Mouse (Mus musculus) ZHBTc4 (cell line): ENCODE results near the gene Lrrc1.
A peak's percentile ranks its signal among the peaks of the same experiment; 100 is the strongest.

Experiments used
- DNase-seq: peaks from one replicate; pipeline ENCODE4 v3.0.0-alpha.2; 2011; ENCODE audit warnings: low read depth, low spot score

Lrrc1 gene

DNA sequence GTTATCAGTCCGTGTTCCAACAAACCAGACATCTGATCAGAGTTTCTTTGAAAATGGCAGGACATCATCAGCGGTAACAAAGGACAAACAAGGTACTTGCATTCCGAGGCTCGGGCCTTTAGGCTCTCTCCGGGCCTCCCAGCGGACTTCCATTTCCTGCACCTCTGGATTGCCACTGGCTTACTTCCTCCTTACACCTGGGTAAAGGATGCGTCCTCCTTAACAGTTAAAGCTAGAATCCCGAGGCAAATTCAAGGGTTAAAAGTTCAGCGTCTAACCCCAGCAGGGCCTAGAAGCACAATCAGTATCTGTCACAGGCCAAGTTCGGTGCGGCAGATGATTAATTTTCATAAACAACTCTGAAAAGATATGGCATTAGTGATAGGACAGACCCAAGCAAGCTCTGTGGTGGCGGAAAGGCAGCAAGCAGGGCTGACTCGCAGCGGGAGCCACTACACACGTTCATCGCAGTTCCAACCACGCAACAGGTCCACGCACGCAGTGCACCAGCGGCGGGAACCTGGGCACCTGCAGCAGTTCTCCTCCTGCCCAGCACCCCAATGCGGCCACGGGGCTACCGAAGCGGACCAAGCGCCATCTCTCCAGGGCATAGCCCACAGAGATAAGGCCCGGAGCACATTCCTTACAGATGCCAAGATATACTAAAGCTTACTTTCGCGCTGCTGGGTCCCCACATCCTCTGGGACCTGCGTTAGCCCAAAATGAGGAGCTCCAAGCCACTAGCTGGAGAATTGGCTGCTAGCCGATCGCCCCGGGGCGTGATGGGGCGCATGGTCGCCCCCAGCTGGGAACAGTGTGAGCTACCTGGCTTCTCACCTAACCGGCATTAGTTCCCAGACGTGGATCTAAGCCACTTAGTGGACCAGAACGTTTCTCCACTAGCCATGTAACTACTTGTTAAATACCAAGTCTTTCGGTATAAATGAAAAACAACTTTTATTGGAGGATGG is 1.0 kb downstream of the Lrrc1 start:
- DNase-seq = peak; percentile 72

DNA sequence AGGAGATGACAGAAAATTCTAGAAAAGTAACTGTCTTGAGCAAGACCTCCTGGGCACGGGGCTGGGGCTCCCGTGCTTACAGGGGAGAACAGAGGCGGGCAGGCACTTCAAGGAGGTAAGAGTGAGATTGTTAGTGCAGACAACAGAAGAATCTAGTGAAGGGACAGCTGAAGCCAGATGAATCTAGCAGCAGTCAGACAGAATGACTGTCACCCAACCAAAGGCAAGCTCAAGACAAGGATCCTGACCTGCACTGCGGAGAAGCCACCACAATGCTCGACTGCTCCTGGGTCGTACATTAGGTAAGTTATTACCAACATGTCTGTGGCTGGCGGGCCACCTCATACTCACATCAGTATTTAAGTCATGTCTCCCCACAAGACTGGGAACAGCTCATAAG is 3.1 kb downstream of the Lrrc1 start:
- DNase-seq = no peak

DNA sequence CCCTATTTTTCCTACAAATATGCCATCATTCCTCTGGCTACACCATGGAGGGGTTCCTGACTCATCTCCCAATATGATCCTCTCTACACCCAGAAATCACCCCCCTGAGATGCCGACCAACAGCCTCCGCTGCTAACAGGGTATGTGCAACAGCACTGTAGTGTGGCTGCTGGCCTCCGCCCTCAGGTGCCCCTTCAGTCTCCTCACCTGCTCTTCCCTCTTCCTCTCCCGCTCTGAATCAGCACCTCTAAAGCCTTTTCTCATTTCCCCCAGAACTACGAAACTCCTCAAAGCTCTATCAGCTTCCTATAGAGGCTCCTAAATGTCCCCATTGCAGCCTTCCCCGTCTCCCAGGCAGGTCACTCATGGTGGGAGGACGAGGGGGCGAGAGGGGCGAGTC is 5.4 kb downstream of the Lrrc1 start:
- no peak for DNase-seq

DNA sequence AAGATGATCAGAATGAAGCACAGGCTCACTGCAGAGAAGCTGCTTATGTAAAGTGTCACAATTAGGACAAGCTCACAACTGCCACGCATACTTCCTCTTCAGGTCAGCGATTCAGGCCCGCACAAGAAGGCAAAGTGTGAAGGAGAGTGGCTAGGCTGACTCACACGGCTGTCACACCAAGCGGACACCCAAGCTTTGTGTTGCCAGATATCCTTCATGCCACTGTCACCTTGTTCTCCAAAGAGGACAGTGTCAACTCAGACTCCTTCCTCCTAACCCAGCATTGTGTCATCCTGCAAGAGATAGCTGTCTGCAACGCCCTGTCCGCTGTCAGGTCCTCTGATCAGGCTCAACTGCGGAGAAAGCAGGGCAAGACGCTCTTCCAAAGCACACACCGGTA is 7.3 kb downstream of the Lrrc1 start:
- DNase-seq = no peak

DNA sequence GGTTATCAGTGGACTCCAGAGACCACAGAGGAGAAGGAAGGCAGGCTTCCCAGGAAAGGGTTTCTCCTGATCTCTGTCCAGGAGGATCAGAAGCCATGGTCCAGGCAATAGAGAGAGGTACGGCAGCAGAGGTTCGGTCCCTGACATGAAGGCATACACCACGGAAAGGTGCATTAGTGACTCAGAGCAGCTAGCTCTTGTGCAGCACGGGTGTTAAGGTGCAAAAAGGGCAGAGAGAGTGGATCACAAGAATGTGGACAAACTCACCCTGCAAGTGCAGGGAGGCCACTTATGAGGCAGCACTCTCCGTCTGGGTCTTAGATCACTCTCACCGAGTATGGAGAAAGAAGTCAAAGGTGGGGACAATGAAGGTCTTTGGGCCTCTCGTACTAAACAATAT is 7.8 kb downstream of the Lrrc1 start:
- no peak for DNase-seq

DNA sequence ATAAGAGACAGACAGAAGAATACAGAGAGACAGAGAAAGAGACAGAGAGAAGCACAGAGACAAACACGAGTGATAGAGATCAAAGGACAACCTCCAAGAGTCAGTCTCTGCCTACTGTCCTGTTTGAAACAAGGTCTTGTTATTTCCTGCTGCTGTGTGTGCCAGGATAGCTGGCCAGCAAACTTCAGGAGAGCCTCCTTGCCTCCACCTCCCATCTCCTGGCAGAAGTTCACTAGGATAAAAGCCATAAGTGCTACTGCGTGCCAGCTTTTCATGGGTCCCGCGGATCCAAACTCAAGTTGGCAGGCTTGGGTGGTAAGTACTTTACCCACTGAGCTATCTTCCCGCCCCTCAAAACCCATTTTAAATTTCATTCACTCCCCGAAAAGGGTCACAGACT is 8.4 kb downstream of the Lrrc1 start:
- no peak for DNase-seq

DNA sequence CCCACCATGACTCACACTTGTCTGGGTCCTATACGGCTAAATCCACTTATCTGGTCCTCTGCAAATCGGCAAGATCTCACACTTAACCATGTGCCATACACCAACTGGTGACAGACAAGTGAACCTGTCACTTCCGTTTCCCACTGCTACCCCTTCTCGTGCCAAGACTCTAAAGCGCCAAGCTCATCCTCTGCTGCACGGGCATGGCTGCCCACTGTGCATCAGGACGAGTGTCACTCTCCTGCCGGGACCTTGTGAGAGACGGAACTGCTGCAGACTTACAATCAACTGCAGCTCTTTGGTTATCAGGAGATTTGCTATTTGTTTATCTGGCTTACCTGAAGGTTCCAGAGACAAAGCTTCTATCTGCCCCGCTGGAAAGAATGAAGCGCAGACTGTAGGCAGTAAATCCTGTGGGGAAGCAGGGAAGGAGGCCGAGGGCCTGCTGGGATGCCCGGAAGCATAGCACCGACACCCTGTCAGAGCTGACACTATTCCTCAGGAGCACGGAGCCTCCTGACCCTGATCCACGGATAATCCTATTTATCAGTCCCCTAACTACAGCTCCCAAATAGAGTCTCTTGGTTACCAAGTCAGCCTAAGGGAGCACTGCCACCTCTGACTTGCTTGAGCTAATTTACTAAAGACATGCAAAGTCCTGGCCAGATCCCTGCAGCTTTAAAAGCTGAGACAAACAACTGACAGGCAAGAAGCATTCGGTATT is 9.5 kb downstream of the Lrrc1 start:
- no peak for DNase-seq

DNA sequence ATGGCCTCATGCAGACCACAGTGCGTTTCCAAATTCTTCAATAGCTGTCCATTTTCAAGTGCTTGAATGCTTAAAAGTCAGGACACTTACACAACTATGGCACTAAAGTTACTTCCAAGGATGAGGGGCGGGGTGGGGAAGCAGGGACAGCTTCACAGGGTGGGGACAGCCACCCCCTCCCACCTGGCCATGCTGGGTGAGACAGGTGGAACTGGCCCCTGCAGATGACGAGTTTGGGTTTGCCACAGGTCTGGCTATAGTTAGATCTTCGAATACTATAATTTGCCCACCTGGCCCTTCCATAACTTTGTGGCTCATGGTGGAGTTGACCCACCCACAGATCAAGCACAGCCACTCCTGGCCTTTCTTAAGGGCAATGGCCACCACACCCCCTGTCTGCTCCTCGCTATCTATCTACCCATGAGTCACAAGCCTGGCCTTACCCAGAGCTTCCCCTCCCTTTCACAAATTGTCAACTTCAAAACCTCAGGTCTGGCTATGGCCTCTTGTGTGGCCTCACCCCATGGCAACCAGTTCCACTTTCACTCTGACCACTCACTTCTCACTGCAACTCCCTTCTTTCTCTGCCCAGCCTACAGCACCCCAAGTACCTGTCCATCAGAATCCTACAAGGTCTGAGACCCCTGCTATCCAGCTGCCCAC is 16.2 kb downstream of the Lrrc1 start:
- DNase-seq = no peak

DNA sequence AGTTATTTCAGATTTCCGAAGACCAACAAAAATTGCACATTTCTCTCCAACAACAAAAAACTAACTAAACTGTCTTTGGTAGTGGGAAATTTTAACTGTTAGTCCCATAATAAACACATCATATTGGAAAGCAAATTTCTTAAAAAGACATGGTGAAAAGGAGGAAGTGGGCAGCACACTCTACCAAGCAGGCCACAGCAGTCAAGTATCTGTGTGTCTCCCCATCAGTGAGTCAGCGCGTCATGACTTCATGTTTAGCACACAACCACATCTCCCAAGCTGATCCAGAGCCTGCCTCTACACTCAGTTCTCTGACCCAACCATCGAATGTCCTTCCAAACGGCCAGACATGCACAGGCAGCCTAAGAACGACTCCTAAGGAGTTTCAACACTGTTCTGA is 17.5 kb downstream of the Lrrc1 start:
- no peak for DNase-seq

DNA sequence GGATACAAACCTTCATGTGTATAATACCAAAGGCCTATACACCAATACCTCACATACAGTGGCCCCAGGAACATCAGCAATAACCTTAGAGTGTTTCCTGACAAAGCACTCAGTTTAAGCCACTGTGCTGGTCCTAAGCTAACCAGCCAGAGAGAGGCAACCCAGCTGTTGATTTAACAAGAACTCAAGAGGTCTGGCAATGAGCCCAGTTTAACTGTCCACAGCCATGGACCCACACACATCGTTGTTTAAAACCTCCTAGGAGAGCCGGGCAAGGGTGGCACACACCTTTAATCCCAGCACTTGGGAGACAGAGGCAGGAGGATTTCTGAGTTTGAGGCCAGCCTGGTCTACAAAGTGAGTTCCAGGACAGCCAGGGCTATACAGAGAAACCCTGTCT is 18.0 kb downstream of the Lrrc1 start:
- no peak for DNase-seq

DNA sequence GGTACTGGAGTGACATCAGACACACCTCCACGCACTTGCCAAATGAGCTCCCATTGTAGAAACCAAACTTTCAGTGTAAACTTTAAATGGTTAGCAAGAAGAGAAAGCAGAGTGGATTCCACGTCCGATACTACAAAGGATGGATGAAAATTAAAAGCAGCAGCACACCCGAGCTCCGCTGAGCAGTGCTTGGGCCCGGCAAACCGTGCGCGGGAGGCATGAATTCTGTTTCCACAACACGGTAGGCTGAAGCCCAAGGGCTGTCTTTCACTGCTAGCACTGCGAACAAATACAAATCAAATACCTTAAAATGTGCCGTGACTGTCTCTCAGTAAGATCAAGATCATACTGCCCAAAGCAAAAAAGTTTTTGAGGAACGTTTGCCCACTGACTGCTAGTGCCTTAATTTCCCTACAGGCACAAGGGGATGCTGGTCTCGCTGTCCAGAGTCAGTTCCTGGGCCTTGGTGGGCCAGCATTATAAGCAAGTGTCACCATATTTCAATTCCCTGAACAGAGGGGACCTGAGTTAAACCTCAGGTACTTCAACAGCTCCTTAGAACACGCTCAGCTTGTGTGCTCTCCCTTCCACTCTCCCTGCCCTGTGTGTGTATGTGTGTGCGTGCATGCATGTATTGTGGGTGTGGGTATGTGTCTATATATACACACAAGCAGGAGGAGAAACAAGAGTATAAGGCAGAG is 18.9 kb downstream of the Lrrc1 start:
- DNase-seq = no peak

DNA sequence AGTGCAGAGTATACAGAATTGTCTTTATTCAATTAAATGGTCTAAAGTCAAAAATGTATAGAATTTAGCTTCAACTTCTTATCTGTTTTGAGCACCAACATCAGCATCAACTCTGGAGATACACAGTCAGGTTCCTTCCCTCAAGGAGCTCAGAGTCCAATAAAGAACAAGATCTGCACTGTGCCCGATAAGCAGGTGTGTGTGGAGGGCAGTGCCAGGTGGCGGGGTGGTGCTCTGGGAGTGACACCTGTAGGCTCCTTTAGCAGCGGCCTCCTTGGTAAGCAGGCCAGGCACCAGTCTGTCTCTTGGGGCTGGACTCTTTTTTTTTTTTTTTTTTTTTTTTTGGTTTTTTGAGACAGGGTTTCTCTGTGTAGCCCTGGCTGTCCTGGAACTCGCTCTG is 20.9 kb downstream of the Lrrc1 start:
- DNase-seq = no peak

DNA sequence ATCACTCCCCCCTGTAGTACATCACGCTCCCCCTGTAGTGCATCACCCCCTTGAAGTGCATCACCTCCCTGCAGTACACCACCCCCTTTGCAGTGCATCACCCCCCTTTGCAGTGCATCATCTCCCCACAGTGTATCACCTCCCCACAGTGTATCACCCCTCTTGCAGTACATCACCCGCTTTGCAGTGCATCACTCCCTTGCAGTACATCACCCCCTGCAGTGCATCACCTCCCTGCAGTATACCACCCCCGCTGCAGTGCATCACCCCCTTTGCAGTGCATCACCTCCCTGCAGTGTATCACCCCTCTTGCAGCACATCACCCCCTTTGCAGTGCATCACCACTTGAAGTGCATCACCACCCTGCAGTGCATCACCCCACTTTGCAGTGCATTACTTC is 22.2 kb downstream of the Lrrc1 start:
- DNase-seq = no peak

DNA sequence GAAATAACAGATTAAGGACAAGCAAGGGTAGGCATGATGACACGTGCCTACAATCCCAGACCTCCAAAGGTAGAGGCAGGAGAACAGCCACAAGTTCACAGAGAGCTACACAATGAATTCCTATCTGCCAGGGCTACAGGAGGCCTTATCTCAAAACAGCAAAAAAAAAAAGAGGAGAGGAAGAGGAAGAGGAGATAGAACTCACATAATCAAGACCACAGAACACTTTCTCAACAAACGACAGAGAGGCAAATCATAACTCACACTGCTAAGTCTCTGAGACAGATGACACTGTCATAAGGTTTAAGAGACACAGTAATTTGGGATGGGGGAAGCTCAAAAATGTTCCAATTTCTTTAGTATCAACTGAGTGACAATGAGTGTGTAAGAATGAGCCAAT is 25.5 kb downstream of the Lrrc1 start:
- no peak for DNase-seq

DNA sequence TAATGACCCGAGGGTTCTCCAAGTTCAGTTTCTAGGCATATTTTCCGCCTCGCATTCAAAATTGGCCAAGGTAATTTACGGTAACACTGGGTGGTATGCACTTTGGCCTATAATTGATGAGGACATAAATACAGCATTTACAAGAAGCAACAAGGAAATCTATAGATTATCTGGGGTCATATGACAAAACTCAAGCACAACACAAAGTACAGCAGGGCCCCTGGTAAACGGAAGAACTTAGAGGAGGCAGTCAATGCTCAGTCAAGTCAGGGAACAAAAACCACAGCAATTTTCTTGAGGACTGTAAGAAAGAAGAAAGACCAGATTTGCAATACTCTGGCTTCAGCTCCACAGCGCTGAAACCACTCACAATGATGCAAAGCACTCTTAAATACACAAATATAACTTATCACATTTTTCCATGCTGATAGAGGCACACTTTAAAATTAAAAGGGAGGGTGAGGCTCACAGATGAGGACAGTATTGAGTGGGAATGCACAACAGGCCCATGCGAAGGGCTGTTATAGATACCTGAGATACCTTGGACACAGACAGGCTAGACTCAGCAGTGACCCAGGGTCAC is 27.8 kb downstream of the Lrrc1 start:
- no peak for DNase-seq

DNA sequence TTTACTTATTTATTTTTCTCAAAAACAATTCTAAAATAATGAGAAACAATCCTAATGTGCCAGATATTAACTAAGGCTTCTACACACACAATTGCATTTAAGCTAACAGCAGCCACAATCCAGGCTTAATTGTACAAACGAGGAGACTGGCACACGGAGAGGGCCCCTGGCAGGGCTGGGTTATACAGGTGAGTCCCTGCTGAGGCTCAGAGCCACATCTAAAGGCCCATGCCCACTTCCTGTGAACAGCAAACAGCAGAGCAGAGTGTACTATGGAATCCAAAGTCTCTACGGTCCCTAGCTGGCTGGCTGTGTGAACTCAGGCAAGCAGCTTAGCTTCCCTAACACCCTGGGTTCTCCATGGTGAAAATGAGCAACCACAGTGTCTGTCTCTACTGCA is 30.8 kb downstream of the Lrrc1 start:
- no peak for DNase-seq

DNA sequence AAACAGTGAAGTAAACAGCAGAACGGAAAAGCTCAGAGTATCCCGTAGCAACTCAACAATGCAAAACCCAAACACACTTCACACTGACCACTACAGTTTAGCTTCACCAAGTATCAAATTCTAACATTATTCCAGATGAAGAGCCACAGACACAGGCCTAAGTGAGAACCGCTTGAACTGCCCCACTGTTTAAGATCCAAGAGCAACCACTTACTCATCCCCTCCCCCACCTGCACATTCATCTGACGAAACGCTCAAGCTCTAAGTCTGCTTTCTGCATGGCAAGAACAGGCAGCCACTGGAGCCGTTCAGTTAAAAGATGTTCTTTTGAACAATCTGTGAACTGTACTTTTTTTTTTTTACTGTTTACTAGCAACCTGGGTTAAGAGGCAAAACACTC is 32.5 kb downstream of the Lrrc1 start:
- no peak for DNase-seq

DNA sequence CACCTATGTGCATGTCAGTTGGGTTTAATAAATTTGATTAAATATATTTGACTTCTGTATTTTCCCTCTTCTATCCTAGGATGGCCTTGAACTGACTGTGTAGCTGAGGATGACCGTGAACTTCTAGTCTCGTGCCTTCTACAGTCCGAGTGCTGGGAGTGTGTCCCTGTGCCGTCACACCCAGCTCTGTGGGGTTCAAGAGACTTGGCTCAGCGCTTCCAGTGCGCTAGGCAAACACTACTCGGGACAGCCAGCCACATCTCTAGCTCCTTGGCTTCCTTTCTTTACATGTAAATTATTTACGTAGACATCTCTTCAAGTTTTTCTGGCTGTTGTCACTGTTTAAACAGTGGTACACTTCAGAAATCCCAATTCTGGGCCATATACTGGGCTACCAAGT is 34.1 kb downstream of the Lrrc1 start:
- DNase-seq = no peak

DNA sequence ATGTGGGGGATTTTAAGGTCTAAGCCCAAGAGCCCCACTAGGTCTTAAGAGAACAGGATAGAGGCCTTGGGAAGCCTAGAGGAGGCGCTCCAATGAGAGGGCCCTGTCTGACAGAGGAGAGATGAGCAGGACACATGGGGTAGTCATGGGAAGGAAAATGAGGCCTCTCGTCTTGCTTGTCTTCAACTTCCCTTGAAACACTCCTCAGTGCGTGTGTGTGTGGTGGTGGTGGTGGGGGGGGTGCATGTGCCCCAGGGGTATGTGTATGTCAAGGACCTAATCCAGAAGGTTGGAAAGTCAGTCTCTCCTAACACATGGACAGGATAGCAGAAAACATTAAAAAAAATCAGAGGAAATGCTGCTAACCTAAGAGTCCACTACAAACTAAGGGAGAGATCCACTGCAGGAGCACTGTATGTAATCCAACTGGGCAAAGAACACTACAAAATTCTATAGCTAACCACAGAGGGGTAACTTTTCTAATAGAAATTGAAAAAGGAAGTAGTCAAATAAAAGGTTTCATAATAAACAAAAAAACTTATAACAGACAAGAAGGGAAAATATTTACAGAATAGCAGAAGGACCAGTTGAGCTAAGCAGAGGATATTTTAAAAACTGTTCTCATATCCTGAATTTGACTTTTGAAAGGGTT is 36.8 kb downstream of the Lrrc1 start:
- no peak for DNase-seq

DNA sequence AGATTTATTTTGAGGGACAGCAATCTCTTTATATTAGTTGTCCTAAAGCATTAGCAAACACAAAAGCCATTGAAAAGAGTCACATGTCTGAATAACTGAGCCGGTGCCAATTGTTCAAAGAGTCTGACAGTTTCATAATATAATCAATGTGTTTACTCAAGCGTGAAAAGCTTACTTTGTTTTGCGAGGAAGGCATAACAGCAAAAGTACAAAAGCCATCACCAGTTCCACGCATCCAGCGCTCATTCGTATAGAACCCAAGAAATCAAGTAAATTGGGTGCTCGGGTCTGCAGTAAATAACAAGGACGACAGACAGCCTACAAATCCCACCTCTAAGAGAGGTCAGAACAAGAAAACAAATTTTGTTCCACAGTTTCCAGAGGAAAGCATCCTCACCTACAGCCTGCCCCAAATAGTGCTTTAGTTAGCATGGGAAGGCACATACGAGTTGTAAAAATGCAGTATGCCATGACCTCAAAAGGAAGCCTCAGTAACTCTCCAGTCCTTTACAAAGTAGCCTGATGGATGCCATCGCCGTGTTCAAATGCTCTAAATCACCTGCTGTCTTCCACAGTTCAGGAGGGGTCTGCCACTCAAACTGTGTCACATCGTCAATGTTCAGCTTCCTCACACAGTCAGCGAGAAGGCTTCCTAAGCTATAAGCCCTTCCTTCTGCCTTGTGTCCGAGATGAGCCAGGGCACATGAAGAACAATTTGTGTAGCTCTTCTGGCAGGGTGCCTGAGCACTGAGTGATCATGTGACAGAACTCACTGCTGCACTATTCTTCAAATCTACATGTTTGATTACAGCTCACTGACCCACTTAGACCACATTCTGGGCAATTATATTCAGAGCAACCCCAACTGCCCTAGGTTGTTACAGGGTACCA is 41.9 kb downstream of the Lrrc1 start:
- no peak for DNase-seq
